Mouse (Mus musculus) urinary bladder, postnatal 25 days (tissue): ENCODE measurements around the gene Pip4k2b.
A peak's percentile ranks its signal among the peaks of the same experiment; 100 is the strongest.
"Not testable (repeated sequence)": the region's sequence is repeated elsewhere in the genome, so short reads cannot be mapped to it uniquely, and the experiment has no call there.

Experiments used
- DNase-seq: peaks from one replicate; pipeline ENCODE4 v3.0.0; 2022; ENCODE audit warnings: low spot score

Pip4k2b gene

DNA sequence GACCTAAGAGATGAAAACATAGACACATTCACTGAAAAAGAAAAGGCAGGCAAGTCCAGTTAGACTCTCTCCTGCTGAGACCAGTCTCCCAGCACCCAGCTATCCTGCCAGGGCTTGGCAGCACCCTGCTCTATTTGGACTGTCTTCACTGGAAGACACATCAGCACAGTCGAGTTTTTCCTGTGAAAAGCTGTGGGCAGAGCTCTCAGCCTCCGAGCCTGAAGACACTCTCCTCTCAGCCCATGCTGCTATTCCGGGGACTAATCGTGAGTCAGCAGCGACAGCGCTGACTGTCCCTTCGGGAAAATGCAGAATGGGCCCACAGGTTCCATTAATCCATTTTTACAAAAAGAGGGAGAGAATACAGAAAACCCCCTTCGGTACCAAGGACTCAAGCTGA is 8.8 kb upstream of the Pip4k2b start:
- DNase-seq: no peak

DNA sequence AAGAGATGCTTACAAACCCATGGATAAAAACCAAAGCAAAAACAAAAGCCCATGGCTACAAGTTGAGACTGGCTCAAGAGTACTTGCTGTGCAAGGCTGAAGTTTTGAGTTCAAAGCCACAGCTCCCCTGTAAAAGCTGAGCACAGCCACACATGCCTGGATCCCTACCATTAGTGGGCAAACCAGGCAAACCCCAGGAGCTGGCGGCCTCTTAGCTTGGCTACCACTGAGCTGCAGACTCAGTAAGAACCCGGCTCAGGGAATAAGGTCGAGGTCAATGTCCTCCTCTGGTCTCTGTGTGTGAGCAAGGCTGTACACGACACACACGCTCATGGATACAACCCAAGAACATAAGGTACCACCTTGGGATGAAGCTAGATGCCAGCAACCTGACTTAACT is 4.0 kb upstream of the Pip4k2b start:
- DNase-seq: no peak

DNA sequence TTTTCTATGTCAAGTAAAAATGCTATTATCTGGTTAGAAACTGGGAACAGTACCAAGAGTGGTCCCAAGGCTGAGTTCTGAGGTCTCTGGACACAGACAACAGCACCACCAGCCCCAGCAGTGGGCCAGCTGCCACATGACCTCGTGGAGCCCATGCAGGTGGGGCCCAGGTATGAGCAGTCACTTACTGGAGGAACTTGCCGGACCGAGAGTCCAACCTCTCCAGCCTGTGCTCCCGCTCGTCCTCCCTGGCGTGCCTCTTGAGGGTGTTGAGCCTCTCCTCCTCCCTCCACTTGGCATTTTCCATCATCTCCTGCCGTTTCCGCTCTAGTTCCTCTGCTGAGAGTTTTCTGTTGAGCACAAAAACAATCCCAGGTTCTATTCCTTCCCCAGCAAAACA is 3.3 kb upstream of the Pip4k2b start:
- no peak for DNase-seq

DNA sequence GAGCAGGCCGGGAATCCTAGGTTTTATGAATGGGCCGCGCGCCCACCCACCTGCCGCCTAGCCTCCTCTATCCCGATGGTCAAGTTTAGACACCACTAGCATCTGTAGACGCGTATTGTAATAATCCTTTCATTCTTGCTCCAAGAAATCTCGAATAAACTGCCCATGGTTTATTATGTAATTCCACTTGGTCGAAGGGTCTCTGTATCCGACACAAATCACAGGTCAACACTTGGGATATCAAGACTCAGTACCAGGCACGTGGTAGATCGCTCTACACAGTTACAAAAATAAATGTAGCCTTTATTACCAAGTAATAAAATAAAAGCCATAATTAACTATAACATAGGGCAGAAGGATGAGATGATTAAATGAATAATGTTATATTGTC is 822 bp upstream of the Pip4k2b start:
- DNase-seq: no peak

DNA sequence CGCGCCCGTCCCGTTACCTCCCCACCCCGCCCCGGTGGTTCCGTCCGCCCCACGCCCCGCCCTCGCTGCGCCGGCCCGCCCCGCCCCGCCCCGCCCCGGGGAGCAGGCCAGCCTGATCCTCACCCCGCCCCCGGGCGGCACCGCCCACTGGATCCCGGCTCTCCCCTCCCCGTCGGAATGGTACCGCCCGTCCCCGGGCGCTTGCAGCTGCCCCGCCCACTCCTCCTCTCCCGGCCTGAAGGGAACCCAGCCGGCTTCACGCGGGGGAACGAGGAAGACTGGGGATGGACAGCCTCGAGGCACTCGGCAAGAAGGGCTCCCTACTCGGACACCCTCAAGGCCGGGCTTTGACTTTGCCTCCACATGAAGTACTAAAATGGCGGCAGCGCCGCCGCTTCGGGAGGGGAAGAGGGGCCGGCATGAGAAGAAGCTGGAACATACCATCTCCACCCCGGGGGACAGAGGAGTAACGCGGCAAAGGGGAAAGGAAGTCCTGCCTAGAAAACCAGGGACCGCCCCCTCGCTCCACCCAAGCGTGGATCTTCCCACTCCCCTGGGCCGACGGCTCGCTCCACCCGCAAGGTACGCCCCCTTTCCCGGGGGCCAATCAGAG is 320 bp upstream of the Pip4k2b start:
- peak; percentile 96 for DNase-seq

DNA sequence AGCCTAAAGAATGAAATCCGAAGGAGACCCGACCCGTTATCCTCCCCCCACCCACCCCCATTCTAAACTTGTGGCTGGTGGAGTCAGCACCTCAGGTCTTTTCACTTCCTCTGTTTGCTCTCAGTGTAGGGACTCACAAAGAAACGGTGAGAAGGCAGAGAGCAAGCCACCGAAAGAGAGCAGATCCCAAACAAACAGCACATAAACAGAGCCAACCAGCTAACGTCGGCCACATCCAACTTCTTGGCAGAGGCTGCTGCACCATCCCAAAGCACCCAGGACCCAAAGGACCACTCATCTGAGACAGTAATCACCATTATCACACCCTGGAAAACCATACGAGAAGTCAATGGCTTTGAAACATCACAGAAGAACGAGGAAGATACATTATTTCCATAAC is 1.1 kb downstream of the Pip4k2b start:
- DNase-seq: no peak

DNA sequence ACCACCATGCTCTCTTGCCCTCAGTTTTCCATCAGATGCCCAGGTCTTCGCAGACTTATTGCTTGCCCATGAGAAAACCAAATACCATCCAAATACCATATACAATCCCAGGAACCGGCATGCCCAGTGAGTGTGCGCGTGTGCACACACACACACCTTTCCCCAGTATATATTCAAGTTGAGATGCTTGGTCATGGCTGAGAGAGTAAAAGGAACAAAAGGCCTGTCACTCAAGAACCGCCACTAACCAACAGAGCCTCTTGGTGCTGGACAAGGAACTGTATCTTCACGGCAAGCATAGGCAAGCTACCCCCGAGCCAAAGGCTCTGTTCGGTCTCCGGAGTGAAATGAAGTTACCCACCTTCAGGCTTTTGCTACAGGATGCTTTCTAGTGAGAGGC is 1.9 kb downstream of the Pip4k2b start:
- no peak for DNase-seq

DNA sequence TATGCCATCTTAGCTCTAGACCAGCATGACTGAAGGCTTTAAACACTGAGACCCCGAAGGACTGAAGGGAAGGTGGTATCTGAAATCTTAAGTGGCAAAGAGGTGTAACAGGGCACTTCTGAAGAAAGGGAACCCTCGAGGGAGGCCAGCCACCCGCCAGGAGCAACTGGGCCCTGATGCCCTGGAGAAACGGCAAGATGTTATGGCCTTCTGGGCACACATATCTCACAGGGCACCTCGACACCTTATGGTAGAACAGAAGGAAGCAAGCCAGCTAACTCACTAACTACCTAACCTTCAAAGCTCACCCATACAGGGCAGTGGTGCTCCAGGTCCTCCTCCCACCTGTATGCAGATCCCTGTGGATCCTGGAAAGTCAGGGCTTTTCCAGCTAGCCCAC is 2.3 kb downstream of the Pip4k2b start:
- DNase-seq: no peak

DNA sequence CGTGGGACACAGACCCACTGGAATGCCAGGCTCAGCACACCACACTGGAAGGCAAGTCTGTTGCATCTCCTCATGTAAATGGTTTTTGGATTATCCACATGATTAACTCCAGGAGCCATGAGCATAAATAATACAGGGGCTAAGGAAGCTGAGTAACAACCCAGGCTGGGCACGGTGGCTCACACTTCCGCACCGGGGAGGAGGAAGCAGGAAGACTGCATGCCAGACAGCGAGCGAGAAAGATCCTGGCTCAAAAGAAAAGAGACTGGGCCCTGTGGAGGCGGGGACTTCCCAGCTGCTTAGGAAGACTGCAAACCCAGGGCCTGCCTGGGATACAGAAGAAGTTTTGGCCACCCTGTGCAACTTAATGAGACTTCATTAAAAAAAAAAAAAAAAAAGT is 4.3 kb downstream of the Pip4k2b start:
- no peak for DNase-seq

DNA sequence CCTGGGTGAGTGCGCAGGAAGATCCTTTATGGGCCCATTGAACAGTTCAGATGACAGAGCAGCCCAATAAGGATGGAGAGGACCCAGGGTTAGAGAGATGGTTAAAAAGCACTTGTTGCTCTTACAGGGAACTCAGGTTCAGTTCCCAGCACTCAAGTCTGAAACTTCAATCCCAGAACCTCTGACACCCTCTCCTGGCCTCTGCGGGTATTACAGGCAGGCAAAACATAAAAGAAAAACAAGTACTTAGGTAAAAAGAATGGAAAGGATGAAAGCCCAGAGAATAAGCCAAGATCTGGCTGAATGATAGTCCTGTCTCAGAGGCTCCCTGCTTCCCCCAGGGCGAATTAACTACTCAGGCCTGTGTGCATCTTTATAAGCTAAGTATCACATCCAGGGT is 5.3 kb downstream of the Pip4k2b start:
- no peak for DNase-seq

DNA sequence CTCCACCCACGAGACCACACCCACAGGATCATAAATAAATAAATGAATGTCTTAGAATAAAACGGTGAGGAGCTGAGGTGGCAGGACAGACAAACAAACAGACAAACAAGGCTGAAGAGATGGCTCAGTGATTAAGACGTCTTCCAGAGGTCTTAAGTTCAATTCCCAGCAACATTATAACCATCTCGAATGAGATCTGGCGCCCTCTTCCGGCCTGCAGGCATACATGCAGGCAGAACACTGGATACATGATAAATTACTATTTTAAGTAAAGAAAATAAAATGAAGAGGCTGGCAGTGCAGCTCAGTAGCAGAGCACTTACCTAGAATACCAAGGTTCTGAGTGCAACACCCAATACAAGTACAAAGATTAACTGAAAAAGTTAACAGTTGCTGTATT is 5.8 kb downstream of the Pip4k2b start:
- DNase-seq: no peak

DNA sequence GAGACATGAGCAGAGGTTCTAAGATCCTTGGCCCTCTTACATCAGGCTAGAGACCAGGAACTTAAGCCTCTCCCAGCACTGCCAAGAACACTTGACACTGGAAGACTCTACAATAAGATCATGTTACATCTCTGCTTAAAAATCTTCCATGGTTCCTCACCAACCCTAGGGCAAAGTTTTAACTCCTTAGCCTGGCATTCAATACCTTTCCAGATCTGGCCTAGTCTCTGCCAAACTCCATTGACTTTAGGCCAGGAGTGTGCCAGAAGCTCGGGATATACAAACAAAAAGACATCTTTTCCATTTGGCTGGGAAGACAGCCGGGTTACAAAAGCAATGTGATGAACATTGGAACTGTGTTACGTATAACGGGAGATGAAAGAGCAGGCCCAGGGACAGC is 6.9 kb downstream of the Pip4k2b start:
- no peak for DNase-seq

DNA sequence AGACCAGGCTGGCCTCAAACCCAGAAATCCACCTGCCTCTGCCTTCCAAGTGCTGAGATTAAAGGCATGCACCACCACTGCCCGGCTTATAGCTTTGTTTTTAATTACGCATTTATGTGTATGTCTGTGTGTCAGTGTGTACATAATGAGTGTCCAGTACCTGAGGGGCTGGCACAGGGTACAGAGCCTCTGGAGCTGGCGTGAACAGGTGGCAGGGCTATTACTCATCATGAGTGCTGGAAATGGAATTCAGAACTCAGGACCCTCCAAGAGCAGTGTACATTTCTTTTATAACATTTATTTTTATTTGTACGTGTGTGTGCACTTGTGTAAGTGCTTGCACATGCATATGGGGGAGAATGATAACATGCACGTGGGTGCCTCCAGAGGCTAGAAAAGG is 7.9 kb downstream of the Pip4k2b start:
- DNase-seq: no peak

DNA sequence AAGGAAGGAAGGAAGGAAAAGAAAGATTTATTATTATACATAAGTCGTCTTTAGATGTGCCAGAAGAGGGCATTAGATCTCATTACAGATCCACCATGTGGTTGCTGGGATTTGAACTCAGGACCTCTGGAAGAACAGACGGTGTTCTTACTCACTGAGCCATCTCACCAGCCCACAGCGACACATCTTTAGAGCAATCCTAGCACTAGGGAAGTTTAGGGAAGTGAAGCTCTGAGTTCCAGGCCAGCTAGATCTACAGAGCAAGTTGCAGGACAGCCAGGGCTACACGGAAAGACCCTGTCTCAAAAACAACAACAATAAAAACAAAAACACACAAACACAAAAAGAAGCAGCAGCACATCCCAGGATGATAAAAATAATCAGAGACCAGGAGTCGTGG is 9.7 kb downstream of the Pip4k2b start:
- not testable (repeated sequence) for DNase-seq

DNA sequence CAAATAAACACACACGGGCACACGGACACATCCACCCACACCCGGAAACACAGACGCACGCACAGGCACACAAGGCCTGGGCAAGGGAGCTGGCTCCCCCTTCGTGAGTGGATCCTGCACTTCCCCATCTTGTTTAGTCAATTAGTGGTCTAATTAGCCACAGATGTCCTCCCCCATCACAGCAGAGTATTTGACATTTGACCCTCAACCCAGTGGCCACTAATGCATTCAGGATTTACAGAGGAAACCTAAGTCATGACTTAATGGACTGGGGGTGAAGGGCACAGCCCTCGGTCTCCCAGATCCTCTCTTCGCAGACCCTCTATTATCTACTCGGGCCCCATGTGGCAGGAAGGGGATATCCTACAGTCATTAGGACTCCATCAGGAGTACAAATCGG is 10.8 kb downstream of the Pip4k2b start:
- DNase-seq: no peak

DNA sequence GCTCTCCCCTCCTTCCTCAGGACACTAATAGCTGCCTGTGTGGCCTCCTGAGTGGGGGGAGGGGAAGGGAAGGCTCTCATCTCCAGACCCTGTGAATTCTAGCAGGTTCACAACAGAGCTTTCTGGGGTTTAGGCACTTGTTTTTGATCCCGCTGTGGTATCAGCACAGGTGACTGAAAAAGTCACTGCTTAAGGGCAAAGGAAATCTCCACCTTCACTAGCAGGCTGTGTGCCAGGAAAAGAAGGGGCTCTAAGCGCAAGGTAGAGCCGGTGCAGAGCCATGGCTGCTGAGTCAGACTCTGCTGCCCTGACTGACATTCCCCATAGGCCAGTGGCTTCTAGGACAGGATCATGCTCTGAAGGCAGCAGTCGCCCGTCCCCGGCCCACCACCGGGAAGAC is 15.8 kb downstream of the Pip4k2b start:
- DNase-seq: no peak

DNA sequence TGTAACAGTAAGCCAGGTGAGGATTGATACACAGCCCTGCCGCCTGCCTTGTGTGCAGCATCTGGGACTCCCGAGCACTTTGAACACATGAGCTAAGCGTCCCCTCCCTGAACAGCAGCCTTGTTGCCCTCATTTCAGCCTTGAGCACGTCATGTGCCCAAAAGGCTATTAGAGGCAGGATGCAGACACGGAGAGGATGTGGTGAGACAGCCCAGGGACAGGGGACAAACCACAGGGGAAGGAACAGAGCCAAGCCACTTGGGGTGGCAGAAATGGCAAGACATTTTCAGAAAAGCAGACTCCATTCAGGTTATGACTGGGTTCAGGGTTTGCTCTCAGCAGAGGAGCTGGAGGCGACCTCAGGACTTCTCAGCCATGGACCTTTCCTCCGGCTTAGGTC is 16.2 kb downstream of the Pip4k2b start:
- no peak for DNase-seq

DNA sequence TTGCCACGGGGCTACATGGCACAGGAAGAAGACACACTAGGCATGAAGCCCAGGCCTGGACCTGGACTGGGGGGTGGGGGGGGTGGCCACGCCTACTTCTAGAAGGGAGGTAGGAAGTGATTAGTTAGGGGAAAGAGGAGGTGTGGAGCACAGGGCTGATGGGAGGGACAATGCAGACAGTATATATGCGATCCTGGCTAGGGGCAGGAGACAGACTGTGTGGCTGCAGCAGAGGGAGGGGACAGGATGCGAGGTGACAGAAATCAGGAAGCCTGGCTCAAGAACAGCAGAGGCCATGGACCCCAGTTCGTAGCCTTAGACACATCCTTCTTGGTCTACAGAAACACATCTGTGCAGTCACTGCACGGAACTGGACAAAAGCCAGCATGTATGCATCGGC is 20.8 kb downstream of the Pip4k2b start:
- DNase-seq: no peak

DNA sequence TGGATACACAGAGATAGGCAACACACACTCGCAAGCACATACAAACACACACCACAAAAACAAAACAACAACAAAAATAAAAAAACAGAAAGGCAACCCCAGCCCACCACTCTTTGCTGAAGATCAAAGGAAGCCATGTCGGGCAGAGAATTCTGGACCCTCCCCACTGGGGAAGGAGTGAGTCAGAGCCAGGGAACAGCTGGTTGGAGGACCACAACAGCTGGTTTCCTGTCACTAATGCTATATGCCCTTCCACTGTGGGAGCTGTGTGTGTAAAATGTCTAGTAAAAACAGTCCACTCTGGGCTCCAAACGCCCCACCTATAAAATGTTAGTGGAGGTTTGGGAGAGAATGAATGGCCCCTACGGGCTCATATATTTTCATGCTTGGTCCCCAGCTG is 23.2 kb downstream of the Pip4k2b start:
- no peak for DNase-seq

DNA sequence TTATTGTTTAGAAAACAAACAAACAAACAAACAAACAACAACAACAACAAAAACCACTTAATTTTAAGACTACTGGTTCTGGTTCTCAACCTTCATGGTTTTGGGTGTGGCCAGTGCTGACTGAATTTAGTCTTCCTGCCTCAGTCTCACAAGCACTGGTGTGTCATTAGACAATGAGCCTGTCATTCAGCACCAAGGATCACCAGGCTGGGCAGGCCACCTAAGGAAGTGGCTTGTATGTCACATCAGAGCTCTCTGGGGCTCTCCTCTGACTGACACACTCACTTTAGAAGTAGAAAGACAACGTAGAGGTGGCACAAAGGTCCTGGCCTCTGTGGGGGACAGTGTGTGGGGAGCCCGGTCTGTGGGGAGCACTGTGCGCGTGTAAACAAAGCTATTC is 25.5 kb downstream of the Pip4k2b start:
- no peak for DNase-seq

DNA sequence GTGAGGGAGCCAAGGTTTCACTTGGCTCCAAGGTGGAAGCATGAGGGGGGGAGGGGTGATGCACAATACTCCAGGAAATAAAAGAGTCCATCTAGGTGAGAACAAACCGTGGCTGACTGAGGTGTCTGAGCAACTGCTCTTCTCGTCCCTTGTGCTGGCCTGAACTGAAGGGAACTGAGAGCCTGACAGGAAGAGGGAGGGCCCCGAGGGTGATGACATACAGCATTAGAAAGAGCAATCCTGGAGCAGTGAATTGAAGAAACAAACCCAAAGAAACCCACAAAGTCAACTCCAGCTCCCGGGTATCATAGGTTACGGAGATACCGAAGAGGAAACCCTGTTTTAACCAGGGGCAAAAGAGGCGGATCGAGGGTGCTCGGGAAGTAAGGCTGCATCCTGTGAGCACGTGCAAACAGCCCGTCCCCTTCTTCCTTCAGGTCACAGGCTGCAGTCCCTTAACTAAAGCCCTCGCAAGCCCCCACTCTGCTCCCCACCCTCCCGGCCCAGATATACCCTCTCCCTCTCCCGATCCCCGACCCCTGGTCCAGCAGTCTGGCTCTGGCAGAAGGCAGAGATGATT is 26.1 kb downstream of the Pip4k2b start:
- DNase-seq: no peak

DNA sequence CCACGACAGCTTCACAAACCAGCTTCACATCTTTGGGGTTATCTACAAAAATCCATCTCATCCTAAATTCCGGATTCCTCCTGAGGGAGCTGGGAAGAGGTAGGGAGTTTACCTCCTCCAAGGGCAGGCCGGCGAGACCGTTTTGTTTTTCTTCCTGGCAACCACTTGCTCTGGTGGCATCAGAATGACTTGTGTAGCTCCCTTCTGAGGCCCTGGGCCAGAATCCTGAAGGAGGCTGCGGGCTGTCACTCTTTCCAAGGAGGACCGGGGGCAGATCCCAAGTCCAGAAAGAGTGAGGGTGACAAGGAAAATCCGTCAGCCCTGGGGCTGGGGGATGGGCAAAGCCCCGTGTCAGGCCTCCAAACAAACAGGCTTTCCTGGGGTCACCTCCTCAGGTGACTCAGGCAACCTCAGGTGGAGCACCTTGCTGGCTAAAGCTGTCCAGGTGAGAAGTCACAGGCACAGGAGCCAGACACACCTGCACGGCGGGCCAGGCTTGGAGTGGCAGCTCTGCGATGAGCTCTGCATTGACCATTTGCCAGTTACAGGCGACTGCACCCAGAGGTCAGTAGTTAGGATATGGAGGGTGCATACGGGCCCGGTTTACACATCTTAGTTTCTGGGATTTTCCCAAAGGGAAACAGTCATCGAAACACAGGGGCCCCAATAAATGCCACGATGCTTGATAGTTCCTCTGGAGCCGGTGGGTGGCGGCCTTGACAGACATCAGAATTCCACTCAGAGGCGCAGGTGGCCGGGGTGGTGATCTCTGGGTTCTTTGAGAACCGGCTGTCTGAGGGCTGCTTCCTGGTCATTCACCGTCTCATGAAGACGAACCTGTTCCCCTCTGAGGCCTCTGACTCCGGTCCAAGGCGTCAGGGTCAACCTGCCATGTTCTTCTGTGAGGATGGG is 26.9 kb downstream of the Pip4k2b start:
- DNase-seq: no peak

DNA sequence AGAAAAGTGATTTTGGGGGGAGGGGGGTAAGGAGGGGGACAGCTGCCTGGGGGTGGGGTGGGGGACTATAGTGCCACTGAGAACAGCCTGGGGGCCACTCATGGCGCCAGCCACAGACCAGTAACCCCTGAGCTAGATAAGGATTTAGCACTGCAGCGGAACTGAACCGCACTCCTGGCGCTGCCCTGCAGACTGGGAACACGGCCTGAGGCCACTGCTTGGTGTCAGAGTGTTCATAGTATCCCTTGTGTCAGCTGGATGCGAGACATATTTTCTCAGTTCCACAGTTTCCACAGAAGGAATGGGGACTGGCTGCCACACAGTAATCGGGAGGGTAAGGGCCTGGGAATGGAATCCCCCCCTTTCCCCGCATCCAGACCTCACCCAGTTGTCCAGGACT is 28.5 kb downstream of the Pip4k2b start:
- no peak for DNase-seq
